Mouse (Mus musculus) NIH3T3 (cell line): Measurements from ENCODE around the gene Spata20.

Experiments used
- DNase-seq: peaks from one replicate; pipeline ENCODE4 v3.0.0-alpha.2; 2012; ENCODE audit warnings: low read depth

Gene Spata20

DNA sequence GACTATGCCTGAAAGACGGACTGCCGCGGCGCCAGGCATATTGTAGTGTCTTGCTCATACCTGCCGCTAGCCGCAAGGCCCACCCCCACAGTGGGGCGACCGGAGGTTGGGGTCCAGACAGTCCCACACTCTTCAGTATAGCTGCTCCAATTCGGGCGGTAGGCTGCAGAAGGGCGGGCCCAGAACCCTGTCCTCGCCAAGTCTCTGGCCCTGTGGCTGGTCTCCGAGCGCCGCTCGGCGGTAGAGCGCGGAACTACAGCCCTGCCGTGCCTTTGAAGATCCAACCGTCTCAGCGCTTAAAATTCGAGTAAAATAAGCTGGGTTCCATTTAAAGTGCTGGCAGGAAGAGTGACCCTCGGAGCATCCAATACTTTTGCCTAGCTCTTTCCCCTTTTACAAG, at the start of gene Spata20:
Spata20 (minus strand) TSS at position 179 of the 400 bp plus-strand sequence.
- DNase-seq = peak; percentile 89

DNA sequence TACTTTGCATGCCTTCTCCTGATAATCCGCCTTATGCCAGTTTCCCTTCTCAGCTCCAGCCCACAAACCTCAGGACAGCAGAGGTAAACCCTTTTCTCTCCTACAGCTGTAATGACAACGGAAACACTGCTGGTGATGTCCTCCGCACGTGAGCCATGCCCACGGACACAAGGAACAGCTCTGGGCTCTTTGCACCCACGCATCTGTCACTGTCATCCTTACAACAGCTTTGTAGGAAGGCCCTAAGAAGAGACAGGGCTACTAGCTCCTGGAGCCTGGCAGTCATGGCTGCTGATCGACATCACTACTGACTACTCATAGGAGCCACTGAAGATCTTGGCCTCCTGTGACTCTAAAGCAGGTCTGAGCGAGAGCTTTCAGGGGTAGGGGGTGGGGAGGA, 47.2 kb upstream of the Spata20 start:
- no peak for DNase-seq

DNA sequence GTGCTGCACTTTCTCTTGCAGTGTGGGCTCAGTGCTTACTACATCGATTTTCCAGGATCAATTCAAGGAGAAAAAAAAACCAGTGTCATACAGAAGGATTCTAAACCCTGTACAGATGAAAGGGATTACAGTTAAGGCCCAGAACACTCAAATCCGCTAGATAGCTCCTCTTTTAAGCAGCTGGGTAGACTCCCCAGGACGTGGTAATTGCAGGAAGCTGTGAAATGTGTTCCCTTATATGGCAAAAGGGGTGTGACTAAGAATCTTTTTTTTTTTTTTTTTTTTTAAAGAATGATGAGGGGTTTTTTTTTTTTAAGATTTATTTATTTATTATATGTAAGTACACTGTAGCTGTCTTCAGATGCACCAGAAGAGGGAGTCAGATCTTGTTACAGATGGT, 42.9 kb upstream of the Spata20 start:
- no peak for DNase-seq

DNA sequence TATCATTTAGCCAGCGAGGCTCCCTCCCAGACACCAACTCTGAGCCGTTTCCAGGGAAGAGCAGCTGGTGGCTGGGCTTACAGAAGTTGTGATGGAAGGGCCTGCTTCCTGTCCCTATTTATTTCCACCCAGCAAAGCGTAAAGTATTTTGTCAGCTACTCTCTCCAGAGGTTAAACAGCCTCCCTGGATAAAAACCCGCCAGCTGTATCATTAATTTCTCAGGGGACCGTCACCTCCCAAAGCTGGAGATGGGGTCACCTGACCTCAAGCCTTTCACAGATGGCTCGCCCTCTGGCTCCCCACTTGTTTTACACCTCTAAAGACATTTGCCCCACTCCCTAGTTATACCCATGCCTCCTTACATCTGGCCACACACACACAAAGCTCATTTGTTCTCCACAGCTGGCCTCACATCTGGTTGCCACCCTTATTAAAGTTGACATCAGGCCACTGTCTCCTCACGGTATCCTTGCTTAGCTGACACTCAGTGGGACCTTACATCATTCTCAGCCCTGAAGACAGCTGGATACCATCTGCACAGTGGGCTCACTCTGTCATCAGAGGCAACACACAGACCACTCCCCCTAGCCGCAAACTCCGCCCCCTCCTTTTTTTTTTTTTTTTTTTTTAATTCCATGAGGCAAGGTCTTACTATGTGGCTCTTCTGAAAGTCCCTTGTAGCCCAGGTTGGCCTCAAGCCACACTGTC, 40.3 kb upstream of the Spata20 start:
- peak; percentile 28 for DNase-seq

DNA sequence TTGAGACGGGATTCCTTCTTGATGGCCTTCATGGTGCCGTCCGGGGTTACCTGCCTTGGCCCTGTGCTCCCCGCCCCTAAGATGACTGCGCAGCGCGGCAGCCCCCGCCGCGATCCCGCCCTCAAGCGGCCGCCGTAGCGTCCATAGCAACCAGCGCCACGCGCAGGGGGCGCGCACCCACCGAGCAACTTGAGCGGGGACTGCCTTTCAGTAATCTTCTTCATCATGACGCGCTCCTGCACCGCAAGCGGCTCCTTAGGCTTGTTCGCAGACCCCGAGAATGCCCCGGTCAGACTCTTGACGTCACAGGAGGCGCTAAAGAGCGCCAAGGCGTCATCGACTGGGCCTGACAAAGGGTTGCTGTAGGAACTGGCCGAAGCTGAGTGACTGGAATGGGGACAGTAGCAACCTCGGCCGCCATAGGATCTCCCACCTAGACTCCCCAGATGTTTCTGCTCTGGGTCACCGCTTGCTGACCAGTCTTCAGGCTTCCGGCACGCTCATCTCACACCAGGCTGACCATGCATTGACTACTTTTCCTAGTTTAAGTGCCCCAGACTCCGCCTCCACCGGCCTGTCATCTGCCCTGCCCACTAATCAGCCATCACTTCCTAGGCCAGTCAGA, 35.4 kb upstream of the Spata20 start, which contains the start of gene Mycbpap:
Mycbpap (minus strand) TSS at position 524 of the 625 bp plus-strand sequence.
- DNase-seq = no peak

DNA sequence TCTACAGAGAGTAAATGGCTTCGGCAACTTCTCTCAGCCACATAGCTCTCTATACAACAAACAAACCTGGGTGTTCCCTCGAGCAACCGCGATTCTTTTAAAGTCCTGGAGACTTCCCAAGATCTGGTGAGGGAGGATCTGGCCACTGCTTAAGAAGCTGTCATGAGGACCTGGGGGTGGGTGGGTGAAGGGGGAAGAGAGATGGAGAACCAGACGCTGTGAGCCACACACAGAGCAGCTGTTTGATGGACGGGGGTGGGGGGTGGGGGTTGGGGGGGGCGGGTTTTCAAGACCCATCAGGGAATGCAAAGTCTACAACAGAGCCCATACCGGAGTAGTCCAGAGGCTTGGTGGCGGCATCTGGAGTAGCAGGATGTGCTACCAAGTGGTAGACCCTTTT, 27.5 kb upstream of the Spata20 start:
- DNase-seq = peak; percentile 32

DNA sequence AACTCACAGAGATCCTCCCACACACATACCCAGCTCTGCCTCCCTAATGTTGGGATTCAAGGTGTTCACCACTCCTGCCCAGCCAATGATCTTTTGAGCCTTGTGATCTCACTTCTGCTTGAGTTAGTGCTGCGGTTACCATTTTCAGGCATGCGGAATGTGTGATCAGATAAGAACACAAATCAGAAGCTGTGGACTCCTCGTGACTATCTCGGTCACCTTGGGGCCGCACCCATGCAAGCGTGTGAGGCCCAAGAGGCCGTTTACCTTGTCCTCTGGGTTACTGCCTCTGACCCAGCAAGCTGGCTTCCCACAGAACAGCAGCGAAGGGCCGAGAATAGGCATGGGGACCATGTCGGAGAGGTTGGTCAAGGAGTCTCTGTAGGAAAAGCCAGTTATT, 23.0 kb upstream of the Spata20 start:
- no peak for DNase-seq

DNA sequence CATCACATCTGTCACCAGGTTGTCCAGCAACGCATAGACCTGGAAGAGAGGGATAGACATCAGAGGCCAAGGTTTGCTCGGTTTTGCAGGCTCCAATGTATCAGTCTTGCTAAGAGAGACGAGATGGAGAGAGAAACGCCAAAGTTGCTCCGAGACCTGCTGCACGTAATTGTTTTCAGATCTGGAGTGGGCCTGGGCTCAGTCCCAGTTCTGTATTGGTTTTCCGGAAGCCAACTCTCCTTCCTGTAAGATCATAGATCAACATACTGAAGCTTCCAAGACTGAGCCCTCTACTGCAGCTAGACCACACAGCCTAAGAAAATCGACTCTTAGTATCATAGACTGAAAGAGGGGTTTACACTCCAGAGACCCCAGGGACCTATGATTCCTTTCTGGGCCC, 15.5 kb upstream of the Spata20 start:
- no peak for DNase-seq

DNA sequence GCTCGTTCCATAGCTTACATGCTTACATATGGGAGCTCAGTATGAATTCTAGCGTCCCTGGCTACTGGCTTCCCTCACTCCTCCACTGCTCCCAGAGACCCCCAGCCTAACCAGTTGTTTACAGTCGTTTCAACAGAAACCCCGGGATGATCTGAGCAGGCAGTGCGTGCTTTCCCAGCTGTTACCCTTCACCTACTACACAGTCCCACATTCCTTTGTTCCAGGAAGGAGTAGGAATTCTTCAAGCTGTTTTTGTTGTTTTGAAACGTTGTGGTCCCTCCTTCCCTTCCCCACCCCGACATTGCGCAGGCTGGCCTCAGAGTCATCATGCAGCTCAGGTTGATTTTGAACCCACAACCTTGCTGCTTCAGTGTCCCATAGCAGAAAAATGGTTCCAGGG, 14.4 kb upstream of the Spata20 start:
- no peak for DNase-seq

DNA sequence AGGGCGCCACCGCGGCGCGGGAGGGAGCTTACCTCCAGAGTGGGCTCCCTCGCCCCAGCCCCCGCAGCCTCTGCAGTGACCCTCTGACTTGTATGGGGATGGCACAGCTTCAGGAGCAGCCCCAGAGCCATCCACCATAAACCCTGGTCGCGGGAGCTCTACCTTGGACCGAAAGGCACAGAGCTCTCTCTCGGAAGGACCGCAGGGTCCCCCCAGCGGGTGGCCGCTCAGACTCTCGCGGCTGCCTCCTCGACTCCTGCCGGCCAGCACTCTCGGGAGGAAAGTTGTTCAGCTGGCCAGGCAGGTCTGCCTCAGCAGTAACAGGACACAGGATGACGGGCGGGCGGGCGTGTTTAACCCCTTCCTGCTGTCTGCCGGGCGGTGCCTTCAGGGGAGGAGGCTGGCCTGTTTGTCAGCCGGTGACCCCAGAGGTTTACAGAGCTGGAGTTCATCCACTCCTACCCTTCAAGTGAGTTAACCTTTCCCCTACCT, 13.7 kb upstream of the Spata20 start, which contains the start of gene Epn3:
Epn3 (minus strand) TSS at position 314 of the 492 bp plus-strand sequence.
- DNase-seq = no peak

DNA sequence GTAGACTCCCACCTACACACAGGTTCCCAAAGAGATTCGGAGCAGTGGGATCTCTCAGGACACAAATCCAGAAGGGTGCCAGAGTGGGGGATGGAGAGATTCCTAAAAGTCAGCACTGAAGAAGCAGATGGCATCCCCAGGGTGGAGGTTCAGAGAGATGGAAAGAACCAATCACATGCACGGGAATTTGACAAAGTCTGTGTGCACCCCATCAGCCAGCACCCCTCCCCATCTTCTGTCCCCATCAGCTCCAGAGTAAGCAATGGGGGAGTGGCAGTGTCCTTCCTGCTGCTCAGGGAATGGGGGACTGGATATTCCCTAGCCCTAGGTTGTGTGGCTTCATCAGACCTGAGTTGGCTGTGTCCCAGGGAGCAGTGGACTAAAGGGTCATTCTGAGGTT, 13.1 kb upstream of the Spata20 start:
- no peak for DNase-seq

DNA sequence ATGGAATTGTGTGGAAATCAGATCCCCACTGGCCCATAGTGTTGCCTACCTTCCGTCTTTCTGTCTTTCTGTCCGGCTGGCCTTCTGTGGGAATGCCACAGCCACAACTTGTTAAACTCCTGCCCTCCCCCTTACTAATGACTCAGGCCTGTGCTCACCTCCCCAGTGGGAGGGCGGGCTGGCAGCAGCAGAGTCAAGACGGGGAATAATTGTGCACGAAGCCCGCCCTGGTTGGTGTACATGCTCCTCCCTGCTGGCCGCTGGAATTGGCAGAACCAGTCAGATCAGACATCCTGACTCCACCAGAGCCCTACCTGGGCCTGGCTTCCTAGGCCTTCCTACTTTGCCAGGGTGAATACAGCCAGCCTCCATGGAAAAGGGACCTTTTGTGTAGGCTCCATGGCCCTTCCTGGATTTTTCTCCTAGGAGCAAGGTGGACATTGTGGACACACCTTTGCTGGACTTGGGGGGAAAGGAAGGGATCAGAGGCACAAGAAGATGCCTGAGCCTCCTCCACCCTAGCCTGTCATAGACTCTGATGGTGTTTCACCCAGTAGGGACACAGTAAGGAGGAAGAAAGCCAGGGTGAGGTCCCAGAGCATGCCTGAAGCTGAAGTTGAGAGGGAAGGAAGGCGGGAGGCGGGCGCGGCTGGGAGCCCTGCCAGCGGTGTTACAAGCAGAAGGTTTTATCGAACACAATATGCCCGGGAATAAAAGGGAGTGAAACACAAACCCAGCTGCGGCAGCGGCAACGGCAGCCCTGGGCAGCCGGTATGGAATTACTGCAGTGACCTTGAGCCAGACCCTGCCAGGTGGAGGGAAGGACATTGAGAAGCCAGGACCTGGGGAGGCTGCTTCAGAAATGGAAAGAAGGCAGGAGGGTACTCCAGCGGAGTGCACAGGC, 12.4 kb upstream of the Spata20 start:
- DNase-seq = peak; percentile 63

DNA sequence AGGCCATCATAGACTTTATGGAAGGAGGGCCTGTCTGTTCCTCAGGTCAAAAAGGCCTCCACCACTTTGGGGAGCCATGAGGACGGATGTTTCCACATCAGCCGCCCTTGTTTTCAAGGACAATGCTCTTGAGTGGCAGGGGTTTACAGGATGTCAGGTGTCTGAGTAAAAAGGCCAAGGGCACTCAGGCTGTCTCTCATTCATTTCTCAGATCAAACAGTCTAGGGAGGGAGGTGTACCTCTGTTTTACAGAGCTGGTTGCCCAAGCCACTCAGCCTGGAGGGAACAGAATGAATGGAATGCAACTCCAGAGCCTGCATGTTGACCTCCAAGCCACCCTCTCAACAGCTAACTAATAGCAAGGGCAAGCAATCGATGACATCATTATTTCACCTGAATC, 9.4 kb upstream of the Spata20 start:
- DNase-seq = no peak

DNA sequence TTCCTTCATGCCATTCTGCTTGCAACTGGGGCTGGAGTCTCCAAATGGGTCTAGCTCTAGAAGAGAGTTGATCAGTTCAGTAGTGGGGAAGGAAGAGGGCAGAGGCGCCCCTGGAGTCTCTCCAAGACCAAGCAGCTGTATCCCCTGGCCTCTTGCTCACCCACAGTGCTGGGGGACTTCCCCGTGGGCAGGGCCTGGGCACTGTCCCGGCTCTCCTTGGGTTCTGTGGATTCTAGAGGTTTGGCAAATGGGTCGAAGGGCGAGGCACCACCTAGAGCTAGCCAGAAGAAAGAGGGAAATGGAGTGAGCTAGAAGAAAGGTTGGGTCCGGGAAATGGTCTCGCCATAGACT, 5.7 kb upstream of the Spata20 start:
- no peak for DNase-seq

DNA sequence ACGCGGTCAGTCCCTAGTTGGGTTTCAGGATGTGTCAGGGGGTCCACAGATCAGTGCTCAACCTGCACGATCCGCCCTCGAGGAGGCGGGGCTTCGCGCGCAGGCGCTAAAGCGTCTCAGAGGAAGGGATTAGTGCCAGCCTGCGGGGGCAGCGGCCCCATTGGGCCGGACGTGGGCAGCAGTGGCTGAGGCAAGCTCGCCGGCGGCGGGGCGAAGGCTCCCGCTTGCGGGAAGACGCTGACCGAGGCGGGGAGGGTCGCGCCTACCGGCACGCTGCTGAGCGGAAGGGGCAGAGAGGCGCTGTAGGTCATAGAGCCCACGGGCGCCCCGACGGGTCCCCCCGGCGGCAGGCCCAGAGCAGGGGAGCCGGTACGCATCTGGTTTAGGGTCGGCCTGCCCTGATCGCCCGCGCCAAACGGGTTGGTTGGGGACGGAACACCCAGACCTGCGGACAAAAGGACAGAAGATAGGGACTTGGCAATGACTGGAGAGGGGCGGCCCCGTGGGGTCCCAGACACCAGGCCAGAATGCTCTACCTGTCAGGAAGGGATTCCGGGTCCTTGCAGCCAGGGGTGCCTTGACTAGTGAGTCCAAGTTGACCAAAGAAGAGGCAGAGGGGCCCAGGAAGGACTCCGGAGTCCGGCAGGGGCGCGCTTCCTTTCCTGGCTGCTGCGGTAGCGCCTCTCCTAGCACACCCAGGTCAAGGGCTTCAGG, 5.2 kb upstream of the Spata20 start:
- DNase-seq = peak; percentile 30

DNA sequence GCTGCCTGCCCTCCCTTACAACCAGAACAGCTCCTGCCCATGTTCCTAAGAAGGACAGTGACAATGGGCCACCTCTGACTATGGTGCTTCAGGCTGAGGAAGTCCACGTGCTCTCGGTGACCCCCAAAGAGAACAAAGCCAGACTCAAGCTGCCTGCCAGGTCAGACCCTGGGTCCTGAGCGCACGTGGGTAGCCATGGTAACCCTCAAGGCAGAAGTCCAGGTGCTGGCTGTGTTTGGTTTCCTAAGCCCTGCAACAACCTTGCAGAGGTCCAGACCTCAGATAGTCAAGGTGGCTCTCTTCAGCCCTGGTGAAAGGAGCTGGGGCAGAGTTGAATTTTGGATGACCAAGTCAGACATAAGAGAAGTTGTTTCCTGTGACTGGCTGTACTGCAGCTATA, 3.8 kb upstream of the Spata20 start:
- no peak for DNase-seq

DNA sequence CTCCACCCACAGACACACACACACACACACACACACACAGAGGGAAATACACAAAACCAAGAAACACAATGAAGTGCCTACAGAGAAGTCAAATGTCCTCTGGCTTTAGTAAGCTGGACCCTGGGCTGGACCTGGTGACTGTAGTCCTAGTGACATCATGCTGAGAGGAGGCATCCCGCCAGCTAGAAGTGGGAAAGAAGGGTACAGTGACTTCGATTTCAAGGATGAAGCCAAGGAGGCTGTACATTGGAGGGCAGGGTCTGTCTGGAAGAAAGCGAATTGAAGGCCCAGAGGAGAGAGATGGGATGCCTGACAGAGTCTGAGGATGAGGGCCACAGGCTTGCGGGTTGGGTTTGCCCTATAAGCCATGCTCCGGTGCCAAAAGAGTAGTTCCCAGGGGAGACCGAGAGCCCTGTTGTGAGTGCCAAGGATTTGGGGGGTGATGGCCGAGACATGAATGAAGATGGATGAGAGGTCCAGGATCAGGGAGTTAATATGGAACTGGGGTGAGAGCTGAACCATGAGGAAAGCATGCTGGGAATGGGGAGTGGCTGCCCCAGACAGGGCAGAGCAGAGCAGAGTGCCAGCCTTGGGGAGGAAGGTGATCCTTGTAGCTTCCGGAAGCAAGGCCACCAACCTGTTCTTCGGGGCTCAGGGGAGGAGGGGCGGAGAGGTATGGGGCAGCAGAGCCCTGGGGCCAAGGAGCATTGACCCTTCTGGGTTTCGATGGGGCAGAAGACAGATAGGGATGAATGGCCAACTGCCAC, 3.0 kb upstream of the Spata20 start:
- no peak for DNase-seq

DNA sequence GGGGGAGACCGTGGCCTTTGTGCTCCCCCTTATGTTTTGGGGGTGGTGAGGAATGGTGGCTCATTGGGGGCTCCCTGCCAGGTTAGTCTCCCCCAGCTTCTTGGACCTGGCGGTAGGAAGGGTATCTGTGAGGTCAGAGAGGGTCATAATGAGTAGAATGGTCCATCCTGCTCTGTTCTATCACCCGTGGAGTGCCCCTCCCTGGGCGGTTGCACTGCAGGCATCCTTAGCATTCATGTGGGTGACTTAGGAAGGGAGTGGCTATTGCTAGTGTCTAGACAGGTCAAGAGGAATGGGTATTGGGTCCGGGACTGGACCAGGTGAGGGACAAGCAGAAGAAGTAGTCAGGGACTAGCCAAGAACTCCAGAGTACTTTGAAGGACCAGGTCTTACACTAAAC, 756 bp downstream of the Spata20 start:
- DNase-seq = no peak

DNA sequence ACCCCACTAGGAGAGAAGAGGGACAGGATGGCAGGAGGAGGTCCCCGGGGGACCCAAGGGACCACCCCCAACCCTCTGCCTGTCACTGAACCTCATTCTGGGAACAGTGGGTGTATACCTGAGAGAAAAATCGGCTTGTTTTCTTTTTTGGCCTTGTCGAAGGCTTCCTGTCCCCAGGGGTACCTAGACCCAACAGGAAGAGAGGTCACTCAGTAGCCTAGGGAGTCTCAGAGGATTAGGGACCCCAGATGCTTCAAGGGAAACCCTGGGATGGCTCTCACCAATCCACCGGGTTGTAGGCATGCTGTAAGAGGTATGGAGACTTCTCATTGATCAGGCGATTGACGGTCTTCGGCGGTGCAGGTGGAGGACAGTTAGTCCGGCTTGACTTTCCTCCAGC, 1.3 kb downstream of the Spata20 start:
- no peak for DNase-seq

DNA sequence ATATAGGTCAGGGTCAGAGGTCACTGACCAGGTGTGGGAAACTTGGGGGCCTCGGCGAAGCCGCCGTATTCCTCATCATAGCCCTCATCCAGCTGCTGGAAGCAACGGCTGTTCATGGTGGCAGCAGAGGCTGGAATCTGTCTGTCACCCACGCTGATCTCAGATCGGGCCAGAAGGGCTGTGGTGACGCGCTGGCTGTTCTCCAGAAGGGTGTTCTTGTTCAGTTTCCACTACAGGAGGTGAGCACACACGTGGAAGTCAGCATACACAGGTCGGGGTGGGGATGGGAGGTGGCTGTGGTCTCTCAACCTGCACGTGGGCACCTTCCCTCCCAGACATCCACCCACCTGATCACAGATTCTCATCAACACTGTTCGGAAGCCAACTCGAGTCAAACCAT, 2.1 kb downstream of the Spata20 start:
- DNase-seq = no peak

DNA sequence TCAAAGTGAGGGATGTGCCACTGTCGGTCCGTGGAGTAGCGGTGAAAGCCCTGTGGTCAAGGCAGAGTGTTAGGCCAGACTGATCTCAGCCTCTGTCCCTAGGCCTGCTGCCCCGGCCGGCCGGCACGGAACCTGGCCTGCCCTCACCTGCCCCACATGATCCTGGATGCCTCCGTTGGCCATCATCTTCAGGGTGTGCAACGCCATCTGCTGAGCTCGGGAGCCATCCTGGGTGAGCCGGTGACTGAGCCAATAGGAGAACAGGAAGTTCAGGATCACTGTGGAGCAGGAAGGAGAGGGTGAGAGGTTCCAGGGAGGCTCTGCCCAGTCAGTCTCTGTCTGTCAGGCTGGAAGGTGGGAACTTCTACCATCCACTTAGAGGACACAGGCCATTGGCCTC, 2.5 kb downstream of the Spata20 start:
- no peak for DNase-seq
